Mouse (Mus musculus) C2C12 (cell line): Measurements from ENCODE around the gene Kcnma1. TPM values are rescaled to one million over a fixed set of nuclear protein-coding genes. Genes with fewer than 3 reads are reported as not detected.

ENCODE experiments used
- H3K27me3 ChIP-seq: one replicate; pipeline ENCODE4 v1.6.1; 2011; ENCODE audit not compliant: control insufficient read depth, insufficient read depth, insufficient read length
- H3K36me3 ChIP-seq: one replicate; pipeline ENCODE4 v1.6.1; 2011; ENCODE audit not compliant: control insufficient read depth, insufficient read depth
- H3K4me3 ChIP-seq: one replicate; pipeline ENCODE4 v1.5.1; 2011; ENCODE audit warnings: mild to moderate bottlenecking, control low read depth; ENCODE audit not compliant: poor library complexity, insufficient read depth, severe bottlenecking
- H3K79me2 ChIP-seq: one replicate; pipeline ENCODE4 v1.6.1; 2011; ENCODE audit not compliant: control insufficient read depth, insufficient read depth
- H3K79me3 ChIP-seq: one replicate; pipeline ENCODE4 v1.6.1; 2011; ENCODE audit warnings: low read depth, control low read depth
- H3ac ChIP-seq: one replicate; pipeline ENCODE3; 2011; ENCODE audit warnings: low read depth; ENCODE audit not compliant: control insufficient read depth, insufficient read length
- CEBPB ChIP-seq: IDR thresholded peaks from one replicate; pipeline ENCODE4 v1.6.1; 2011; ENCODE audit warnings: low read depth, mild to moderate bottlenecking, control low read depth, moderate library complexity
- CTCF ChIP-seq: IDR thresholded peaks from one replicate; pipeline ENCODE4 v1.5.1; 2011; ENCODE audit not compliant: control insufficient read depth, insufficient read depth, insufficient read length
- FOSL1 ChIP-seq: IDR thresholded peaks from one replicate; pipeline ENCODE4 v1.8.0; 2011; ENCODE audit warnings: mild to moderate bottlenecking, low read length; ENCODE audit not compliant: poor library complexity, insufficient read depth, severe bottlenecking
- MAX ChIP-seq: IDR thresholded peaks from one replicate; pipeline ENCODE4 v1.6.1; 2011; ENCODE audit warnings: mild to moderate bottlenecking, control low read depth
- MYOD1 ChIP-seq: IDR thresholded peaks from one replicate; pipeline ENCODE4 v1.6.1; 2011; ENCODE audit warnings: low read depth; ENCODE audit not compliant: control insufficient read depth, insufficient read length
- MYOG ChIP-seq: IDR thresholded peaks from one replicate; pipeline ENCODE4 v1.6.1; 2011; ENCODE audit not compliant: control insufficient read depth, insufficient read length; ENCODE audit errors: extremely low read depth
- USF1 ChIP-seq: IDR thresholded peaks from one replicate; pipeline ENCODE4 v1.6.1; 2011; ENCODE audit warnings: low read depth, mild to moderate bottlenecking, control low read depth, moderate library complexity
- polyA plus RNA-seq: library from polyadenylated mRNA; unstranded; fragments of >200 nt; fragmentation: generic; extraction: Trizol; gene quantifications from one replicate; pipeline ENCODE4 v1.2.1, GENCODE M21; 2012; ENCODE audit warnings: missing spikeins

Gene Kcnma1
- polyA plus RNA-seq, 1 experiment, result not detected

- Histone ChIP-seq H3K79me2 (no peaks in the 10 kb centered on the region), H3K36me3 (no peaks in the 10 kb centered on the region), H3ac (no peak overlapping the region), H3K27me3 (no peaks in the 10 kb centered on the region), H3K4me3 (no peak overlapping the region), H3K79me3 (no peaks in the 10 kb centered on the region)
- TF ChIP-seq MAX (no peak), CEBPB (no peak), MYOD1 (no peak)
Measured at GRCm38 (mm10) chr14:23651682-23652081, 362.6 kb downstream of the Kcnma1 start.

DNA sequence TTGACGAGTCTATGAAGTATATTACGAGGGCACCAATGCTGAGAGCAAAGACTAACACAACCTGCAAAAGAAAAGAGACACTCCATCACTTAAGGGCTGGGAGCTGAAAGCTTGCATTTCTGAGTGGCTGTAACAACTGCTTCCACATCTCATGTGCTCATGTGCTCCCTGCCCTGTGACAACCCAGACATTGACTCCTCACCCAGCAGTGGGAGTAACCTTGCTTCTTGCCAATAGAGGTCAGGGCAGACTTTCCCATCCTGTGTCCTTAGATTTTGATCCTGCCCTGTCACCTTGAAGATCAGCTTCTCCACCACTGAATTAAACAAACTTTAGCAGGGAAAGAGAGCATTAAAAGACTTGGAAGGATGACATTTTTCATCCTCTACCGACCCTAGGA, 364.2 kb downstream of the Kcnma1 start:
- Histone ChIP-seq H3K4me3 (no peak overlapping the region), H3K36me3 (no peaks in the 10 kb centered on the region), H3K27me3 (no peaks in the 10 kb centered on the region), H3K79me3 (no peaks in the 10 kb centered on the region), H3ac (no peak overlapping the region), H3K79me2 (no peaks in the 10 kb centered on the region)
- no peak for TF ChIP-seq CTCF
- TF ChIP-seq MYOG, result no peak
- TF ChIP-seq CEBPB, result no peak
- no peak for TF ChIP-seq MYOD1
- TF ChIP-seq MAX, result no peak
- TF ChIP-seq USF1, result no peak
- TF ChIP-seq FOSL1, result no peak

DNA sequence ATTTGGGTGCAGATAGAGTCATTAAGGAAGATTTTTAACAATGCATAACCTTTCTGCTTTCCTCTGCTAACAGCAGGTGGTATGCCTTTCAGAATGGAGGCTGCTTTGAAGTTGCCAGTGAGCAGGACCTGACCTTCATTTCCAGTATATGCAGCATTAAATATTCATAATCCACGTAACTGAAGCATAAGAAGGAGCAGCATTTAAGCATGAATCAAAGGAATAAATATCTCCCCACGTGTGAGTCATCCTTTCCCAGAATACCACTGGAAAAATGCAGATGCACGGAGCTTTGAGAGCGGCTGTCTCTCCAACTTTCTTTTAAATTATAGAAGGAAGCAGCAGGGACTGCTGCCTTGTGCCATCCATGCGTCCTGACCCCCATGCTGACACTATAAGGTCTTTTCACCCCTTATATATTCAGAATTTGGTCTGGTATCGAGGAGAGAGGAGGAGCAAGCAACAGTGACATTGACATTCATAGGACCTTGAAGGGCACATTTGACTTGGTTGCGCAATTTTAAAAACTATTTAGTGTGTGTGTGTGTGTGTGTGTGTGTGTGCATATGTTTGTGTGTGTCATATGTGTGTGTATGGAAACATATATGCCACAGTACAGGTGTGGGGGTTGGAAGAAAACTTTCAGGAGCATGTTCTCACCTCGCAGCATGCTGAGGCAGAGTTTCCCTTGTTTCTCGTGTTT, 368.8 kb downstream of the Kcnma1 start:
- peak; percentile 87 for TF ChIP-seq CEBPB
- no peak for TF ChIP-seq USF1
- Histone ChIP-seq H3K79me3 (no peaks in the 10 kb centered on the region), H3K79me2 (no peaks in the 10 kb centered on the region), H3ac (no peak overlapping the region), H3K27me3 (no peaks in the 10 kb centered on the region), H3K4me3 (no peak overlapping the region), H3K36me3 (no peaks in the 10 kb centered on the region)

DNA sequence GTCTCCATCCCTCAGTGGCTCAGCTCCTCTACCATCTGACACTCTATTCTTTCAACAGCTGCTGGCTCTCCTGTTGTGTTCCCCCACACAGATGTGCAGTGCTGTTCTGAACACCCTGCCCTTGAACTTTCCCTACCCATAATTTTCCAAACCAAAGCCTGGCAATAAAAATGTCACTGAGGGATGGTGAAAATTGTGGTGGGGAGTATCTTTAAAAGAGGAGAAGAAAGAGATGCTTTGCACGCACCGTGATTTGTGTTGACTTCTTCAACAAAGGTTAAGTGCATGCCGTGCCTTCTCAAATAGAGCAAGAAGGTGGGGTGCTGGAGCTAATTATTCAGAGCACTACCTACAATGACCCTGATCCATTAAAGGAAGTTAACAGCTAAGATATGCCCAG, 371.1 kb downstream of the Kcnma1 start:
- Histone ChIP-seq H3K27me3 (no peaks in the 10 kb centered on the region), H3ac (no peak overlapping the region), H3K36me3 (no peaks in the 10 kb centered on the region), H3K79me2 (no peaks in the 10 kb centered on the region), H3K79me3 (no peaks in the 10 kb centered on the region), H3K4me3 (no peak overlapping the region)
- TF ChIP-seq MAX (no peak), MYOG (no peak), CTCF (no peak), MYOD1 (no peak), FOSL1 (no peak)

DNA sequence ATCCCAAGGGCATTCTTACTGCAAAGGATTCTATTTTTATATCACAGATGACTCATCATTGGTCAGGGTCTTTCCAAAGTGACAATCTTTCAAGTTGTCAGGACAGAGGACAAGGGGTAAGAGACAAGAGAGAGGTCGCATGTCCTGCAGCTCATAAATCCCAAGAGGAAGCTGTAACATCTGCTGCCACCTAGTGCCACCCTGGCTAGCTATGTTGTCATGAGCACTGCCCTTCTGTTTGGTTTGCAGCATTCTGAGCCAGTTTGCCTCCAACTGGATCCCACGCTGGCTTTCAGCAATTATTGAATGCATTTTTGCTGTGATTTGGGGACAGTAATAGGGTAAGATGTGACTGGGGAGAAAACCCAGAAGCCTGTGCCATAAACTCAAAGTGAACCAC, 373.6 kb downstream of the Kcnma1 start:
- no peak overlapping the region for H3K4me3 ChIP-seq
- no peaks in the 10 kb centered on the region for H3K79me3 ChIP-seq
- no peaks in the 10 kb centered on the region for H3K79me2 ChIP-seq
- H3K27me3 ChIP-seq, result no peaks in the 10 kb centered on the region
- H3K36me3 ChIP-seq, result no peaks in the 10 kb centered on the region
- TF ChIP-seq MAX, result no peak
- TF ChIP-seq CTCF, result peak; percentile 39
- no peak overlapping the region for H3ac ChIP-seq

- Histone ChIP-seq H3ac (no peak overlapping the region), H3K27me3 (no peaks in the 10 kb centered on the region), H3K79me3 (no peaks in the 10 kb centered on the region), H3K36me3 (no peaks in the 10 kb centered on the region), H3K79me2 (no peaks in the 10 kb centered on the region), H3K4me3 (no peak overlapping the region)
- TF ChIP-seq USF1, result no peak
- no peak for TF ChIP-seq FOSL1
- no peak for TF ChIP-seq MYOD1
- TF ChIP-seq CEBPB, result no peak
- TF ChIP-seq MAX, result no peak
- no peak for TF ChIP-seq MYOG
- TF ChIP-seq CTCF, result no peak
Measured at GRCm38 (mm10) chr14:23638078-23638695, 376.1 kb downstream of the Kcnma1 start.
